Mouse (Mus musculus) liver, adult 2 months (tissue): ENCODE results near the gene Hsph1. TPM values are rescaled to one million over a fixed set of nuclear protein-coding genes. Genes with fewer than 3 reads are reported as not detected.

Experiments
- DNase-seq: peaks from one replicate; pipeline ENCODE4 v3.0.0-alpha.2; 2011; ENCODE audit warnings: low read depth, low spot score; ENCODE audit errors: extremely low read depth
- H3K27ac ChIP-seq: fragments of 200-500 bp; replicated peaks from 2 replicates; pipeline ENCODE4 v1.5.1; 2012; ENCODE audit warnings: low read depth, mild to moderate bottlenecking, control low read depth, inconsistent platforms, low read length; ENCODE audit not compliant: insufficient read depth
- H3K27me3 ChIP-seq: fragments of 200-500 bp; 2 replicates; pipeline ENCODE4 v1.6.1; 2012; ENCODE audit warnings: mild to moderate bottlenecking, moderate library complexity, low read length, inconsistent platforms; ENCODE audit not compliant: control insufficient read depth, insufficient read depth
- H3K36me3 ChIP-seq: fragments of 200-500 bp; 2 replicates; pipeline ENCODE4 v1.6.1; 2012; ENCODE audit warnings: low read length, inconsistent platforms; ENCODE audit not compliant: control insufficient read depth, insufficient read depth
- H3K4me1 ChIP-seq: fragments of 200-500 bp; 2 replicates; pipeline ENCODE4 v1.6.1; 2011; ENCODE audit warnings: low read length; ENCODE audit not compliant: control insufficient read depth, insufficient read depth
- H3K4me3 ChIP-seq: fragments of 200-500 bp; 2 replicates; pipeline ENCODE4 v1.5.1; 2011; ENCODE audit warnings: low read depth, mild to moderate bottlenecking, control low read depth, low read length, moderate library complexity; ENCODE audit not compliant: insufficient read depth
- H3K79me2 ChIP-seq: fragments of 200-500 bp; 2 replicates; pipeline ENCODE4 v1.6.1; 2012; ENCODE audit warnings: inconsistent platforms, mild to moderate bottlenecking, low read length, moderate library complexity; ENCODE audit not compliant: control insufficient read depth, insufficient read depth
- H3K9ac ChIP-seq: fragments of 200-500 bp; 2 replicates; pipeline ENCODE4 v1.6.1; 2012; ENCODE audit warnings: low read depth, mild to moderate bottlenecking, control low read depth, inconsistent platforms, low read length
- CTCF ChIP-seq: fragments of 200-500 bp; IDR thresholded peaks from 2 replicates; pipeline ENCODE4 v1.5.1; 2011; ENCODE audit warnings: low read depth, low read length, control low read depth
- POLR2A ChIP-seq: fragments of 200-500 bp; IDR thresholded peaks from 2 replicates; pipeline ENCODE4 v1.6.1; 2011; ENCODE audit warnings: low read length, control low read depth; ENCODE audit not compliant: insufficient read depth; ENCODE audit errors: extremely low read depth
- WGBS: fragments of 180-500 bp; shearing (Covaris S2); methylation state at CpG from one replicate; pipeline ENCODE4 v1.1.7; 2018; 5-methylcytosine and 5-hydroxymethylcytosine counted together
- polyA plus RNA-seq: library from polyadenylated mRNA; depleted of rRNA; stranded (reverse); fragments of >200 nt; gene quantifications from 2 replicates; pipeline ENCODE4 v1.2.3, GENCODE M21; 2012
- total RNA-seq: library from RNA; depleted of rRNA; stranded (reverse); fragments of >200 nt; gene quantifications from 2 replicates; pipeline ENCODE4 v1.2.3, GENCODE M21; 2014

Gene Hsph1
- total and polyA plus RNA-seq, 2 experiments = 9.7 to 17.2 TPM

- Histone ChIP-seq H3K4me3 (no peak overlapping the region), H3K9ac (no peak overlapping the region)
These were observed 12.1 kb downstream of the Hsph1 start for GRCm38 (mm10) chr5:149623815-149624675.

GRCm38 (mm10) chr5:149622644-149623043 lies 13.5 kb downstream of the Hsph1 start:
- H3K79me2 ChIP-seq = no peaks in the 10 kb centered on the region
- H3K27me3 ChIP-seq = no peaks in the 10 kb centered on the region
- no peaks in the 10 kb centered on the region for H3K4me1 ChIP-seq
- no peak for DNase-seq
- TF ChIP-seq CTCF = no peak
- TF ChIP-seq POLR2A = no peak
- H3K27ac ChIP-seq = no peak overlapping the region
- H3K9ac ChIP-seq = no peak overlapping the region
- no peak overlapping the region for H3K4me3 ChIP-seq
- 45% methylated on average over 6 of the region's 6 CpGs for WGBS
- H3K36me3 ChIP-seq = peaks cover 81% of the 10 kb centered on the region

More at GRCm38 (mm10) chr5:149623815-149624675, 12.1 kb downstream of the Hsph1 start:
- no peaks in the 10 kb centered on the region for H3K4me1 ChIP-seq
- TF ChIP-seq CTCF (no peak), POLR2A (no peak)
- 78% methylated on average over 8 of the region's 8 CpGs for WGBS
- no peak for DNase-seq
- no peaks in the 10 kb centered on the region for H3K27me3 ChIP-seq
- no peak overlapping the region for H3K27ac ChIP-seq
- no peaks in the 10 kb centered on the region for H3K79me2 ChIP-seq
- H3K36me3 ChIP-seq = peaks cover 78% of the 10 kb centered on the region

- 87% methylated on average over 7 of the region's 7 CpGs for WGBS
- DNase-seq = no peak
These were observed 14.0 kb downstream of the Hsph1 start for GRCm38 (mm10) chr5:149622152-149622551.

GRCm38 (mm10) chr5:149617776-149618425 lies 18.3 kb downstream of the Hsph1 start:
- H3K27me3 ChIP-seq = no peaks in the 10 kb centered on the region
- H3K4me3 ChIP-seq = no peak overlapping the region
- no peaks in the 10 kb centered on the region for H3K4me1 ChIP-seq
- no peaks in the 10 kb centered on the region for H3K79me2 ChIP-seq
- WGBS = 65% methylated on average over 6 of the region's 6 CpGs
- no peak for TF ChIP-seq CTCF
- no peak for TF ChIP-seq POLR2A
- H3K36me3 ChIP-seq = peaks cover 61% of the 10 kb centered on the region
- H3K27ac ChIP-seq = no peak overlapping the region
- H3K9ac ChIP-seq = no peak overlapping the region
- no peak for DNase-seq

More at GRCm38 (mm10) chr5:149622152-149622551, 14.0 kb downstream of the Hsph1 start:
- TF ChIP-seq POLR2A (no peak), CTCF (no peak)
- H3K4me1 ChIP-seq = no peaks in the 10 kb centered on the region
- no peaks in the 10 kb centered on the region for H3K79me2 ChIP-seq
- no peak overlapping the region for H3K4me3 ChIP-seq
- peaks cover 80% of the 10 kb centered on the region for H3K36me3 ChIP-seq
- H3K9ac ChIP-seq = no peak overlapping the region
- H3K27ac ChIP-seq = no peak overlapping the region
- H3K27me3 ChIP-seq = no peaks in the 10 kb centered on the region

- WGBS = 95% methylated on average over 10 of the region's 10 CpGs
- Histone ChIP-seq H3K36me3 (peaks cover 52% of the 10 kb centered on the region), H3K27me3 (no peaks in the 10 kb centered on the region), H3K79me2 (no peaks in the 10 kb centered on the region), H3K27ac (no peak overlapping the region), H3K4me3 (no peak overlapping the region), H3K9ac (no peak overlapping the region), H3K4me1 (no peaks in the 10 kb centered on the region)
- TF ChIP-seq CTCF (no peak), POLR2A (no peak)
- DNase-seq = no peak
These were observed 19.4 kb downstream of the Hsph1 start for GRCm38 (mm10) chr5:149616817-149617216.

GRCm38 (mm10) chr5:149616138-149616537 lies 20.0 kb downstream of the Hsph1 start:
- Histone ChIP-seq H3K36me3 (peaks cover 49% of the 10 kb centered on the region), H3K79me2 (no peaks in the 10 kb centered on the region), H3K27ac (no peak overlapping the region), H3K4me1 (no peaks in the 10 kb centered on the region), H3K27me3 (no peaks in the 10 kb centered on the region), H3K4me3 (no peak overlapping the region), H3K9ac (no peak overlapping the region)
- TF ChIP-seq POLR2A (no peak), CTCF (no peak)
- DNase-seq = no peak
- WGBS = 80% methylated on average over 1 of the region's 1 CpGs
